Mouse (Mus musculus) cerebellum, adult 2 months (tissue): ENCODE results near the gene Cartpt.

Source experiments
- CTCF ChIP-seq: fragments of 200-500 bp; IDR thresholded peaks from 2 replicates; pipeline ENCODE4 v1.5.1; 2011; ENCODE audit warnings: low read depth, mild to moderate bottlenecking, control low read depth, low read length, moderate library complexity, borderline replicate concordance; ENCODE audit not compliant: insufficient read depth
- POLR2A ChIP-seq: fragments of 200-500 bp; IDR thresholded peaks from 2 replicates; pipeline ENCODE4 v1.6.1; 2011; ENCODE audit warnings: low read length, control low read depth, borderline replicate concordance; ENCODE audit not compliant: insufficient read depth

- TF ChIP-seq CTCF (peak; percentile 65; the same call in 1 of the 2 replicates), POLR2A (no peak)
Observed at GRCm38 (mm10) chr13:99849597-99849996, 51.3 kb downstream of the Cartpt start.
